Mouse (Mus musculus): ENCODE results near the gene Slc35b1.

Gene Slc35b1

GRCm38 (mm10) chr11:95366280-95366897 is 18.1 kb upstream of the Slc35b1 start:
- no peak for DNase-seq (ENCODE audit: low spot score)

- no peak for DNase-seq (ENCODE audit: low spot score)
Measured at GRCm38 (mm10) chr11:95367011-95367735, 17.3 kb upstream of the Slc35b1 start.

GRCm38 (mm10) chr11:95368231-95368823 is 16.2 kb upstream of the Slc35b1 start:
- no peak for DNase-seq (ENCODE audit: low spot score)

- DNase-seq (ENCODE audit: low spot score) = no peak
Measured at GRCm38 (mm10) chr11:95368871-95369270, 15.6 kb upstream of the Slc35b1 start.

- peak; percentile 60 for DNase-seq (ENCODE audit: low spot score)
Measured at GRCm38 (mm10) chr11:95369964-95370890, 14.3 kb upstream of the Slc35b1 start.

GRCm38 (mm10) chr11:95371182-95371581 is 13.3 kb upstream of the Slc35b1 start:
- no peak for DNase-seq (ENCODE audit: low spot score)

GRCm38 (mm10) chr11:95378926-95379325 is 5.6 kb upstream of the Slc35b1 start:
- no peak for DNase-seq (ENCODE audit: low spot score)

- DNase-seq (ENCODE audit: low spot score) = no peak
Measured at GRCm38 (mm10) chr11:95379552-95379951, 4.9 kb upstream of the Slc35b1 start.

GRCm38 (mm10) chr11:95380711-95381110 is 3.8 kb upstream of the Slc35b1 start:
- DNase-seq (ENCODE audit: low spot score) = no peak

- no peak for DNase-seq (ENCODE audit: low spot score)
Measured at GRCm38 (mm10) chr11:95381146-95381545, 3.3 kb upstream of the Slc35b1 start.

GRCm38 (mm10) chr11:95383331-95383986 is 1.0 kb upstream of the Slc35b1 start:
- DNase-seq (ENCODE audit: low spot score) = no peak

GRCm38 (mm10) chr11:95384004-95384318 is 531 bp upstream of the Slc35b1 start:
- no peak for DNase-seq (ENCODE audit: low spot score)

GRCm38 (mm10) chr11:95384973-95385320 is 455 bp downstream of the Slc35b1 start:
- no peak for DNase-seq (ENCODE audit: low spot score)

- DNase-seq (ENCODE audit: low spot score) = no peak
Measured at GRCm38 (mm10) chr11:95387354-95387753, 2.9 kb downstream of the Slc35b1 start.

- DNase-seq (ENCODE audit: low spot score) = no peak
Measured at GRCm38 (mm10) chr11:95389006-95389405, 4.5 kb downstream of the Slc35b1 start.

- no peak for DNase-seq (ENCODE audit: low spot score)
Measured at GRCm38 (mm10) chr11:95390420-95390819, 5.9 kb downstream of the Slc35b1 start.

GRCm38 (mm10) chr11:95391201-95391600 is 6.7 kb downstream of the Slc35b1 start:
- no peak for DNase-seq (ENCODE audit: low spot score)

GRCm38 (mm10) chr11:95391743-95392142 is 7.3 kb downstream of the Slc35b1 start:
- DNase-seq (ENCODE audit: low spot score) = no peak

GRCm38 (mm10) chr11:95392223-95392667 is 7.8 kb downstream of the Slc35b1 start:
- no peak for DNase-seq (ENCODE audit: low spot score)

- DNase-seq (ENCODE audit: low spot score) = no peak
Measured at GRCm38 (mm10) chr11:95392708-95393499, 8.4 kb downstream of the Slc35b1 start.

- DNase-seq (ENCODE audit: low spot score) = no peak
Measured at GRCm38 (mm10) chr11:95393500-95393816, 9.0 kb downstream of the Slc35b1 start.
